8 mouse cellular contexts compared by ENCODE assay signal in the genomic region with DNA sequence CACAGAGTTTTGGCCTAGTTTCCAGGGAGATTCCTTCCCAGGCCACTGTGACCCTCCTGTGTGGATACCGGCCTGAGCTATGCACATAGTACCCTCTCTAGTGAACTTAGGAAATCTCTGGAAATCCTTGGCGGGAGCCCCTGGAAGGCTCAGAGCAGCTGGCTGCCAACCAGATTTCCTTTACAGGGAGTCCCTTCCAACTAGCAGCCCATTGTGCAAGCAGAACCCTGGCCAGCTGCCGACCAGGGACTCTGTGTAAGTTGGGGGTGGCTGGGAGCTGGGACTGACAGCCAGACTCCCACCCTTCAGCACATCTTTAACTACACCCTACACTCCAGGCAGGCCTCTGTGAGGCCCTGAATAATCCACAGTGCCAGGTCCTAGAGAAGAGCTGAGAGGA.
DNase-seq lines count a peak whose midpoint lies in the region; ATAC-seq lines count a peak whose summit lies in the region.

No protein-coding gene starts in this region.

- 38% methylated on average over 3 of the region's 3 CpGs for WGBS in midbrain, embryonic 14.5 days

- H3K4me2 ChIP-seq in midbrain, embryonic 14.5 days (ENCODE audit: low read length), result no peak overlapping the region

- no peak; the same call in 1 of the 2 replicates for ATAC-seq in midbrain, embryonic 14.5 days (ENCODE audit: low FRiP score, low TSS enrichment)
- ATAC-seq in activated CD4-positive, CD25-positive, alpha-beta regulatory T cell, adult 4 months, result no peak

- no peak overlapping the region for H3K4me3 ChIP-seq in midbrain, embryonic 14.5 days (replicated peaks; ENCODE audit: low read depth, low read length)

- DNase-seq in layer of hippocampus, adult 11-12 months (ENCODE audit: low spot score), result peak; percentile 49
- DNase-seq in layer of hippocampus, adult 9-10 months (ENCODE audit: low spot score), result no peak
- peak; percentile 28 to 69 for DNase-seq in frontal cortex, adult 2 months (ENCODE audit: extremely low spot score in 1 of 2, low spot score in 1 of 2)
- DNase-seq in heart, postnatal 10 days, result peak; percentile 88
- DNase-seq in layer of hippocampus, postnatal 14 days (ENCODE audit: low spot score in 2 of 2), result peak; percentile 37 to 76
- DNase-seq in midbrain, embryonic 14.5 days, result peak; percentile 76
- peak; percentile 78 for DNase-seq in urinary bladder, postnatal 14 days (ENCODE audit: low spot score)

- no peak overlapping the region for H3K27ac ChIP-seq in midbrain, embryonic 14.5 days (replicated peaks; ENCODE audit: low read depth, low read length)

- H3K36me3 ChIP-seq in midbrain, embryonic 14.5 days (ENCODE audit: control insufficient read depth, insufficient read depth, low read length), result no peaks in the 10 kb centered on the region

- no peaks in the 10 kb centered on the region for H3K27me3 ChIP-seq in midbrain, embryonic 14.5 days (ENCODE audit: control insufficient read depth, insufficient read depth, low read length)

- intact Hi-C loops in heart, postnatal 10 days (cut with DNase I), result loop anchor here (5.0 kb wide), 1 partner anchor 101 kb away; no protein-coding TSS in a partner anchor

- H3K4me1 ChIP-seq in midbrain, embryonic 14.5 days (ENCODE audit: control insufficient read depth, insufficient read depth, low read length), result no peaks in the 10 kb centered on the region; the same call in 1 of the 2 replicates

- no peaks in the 10 kb centered on the region for H3K9me3 ChIP-seq in midbrain, embryonic 14.5 days (ENCODE audit: control insufficient read depth, low read length)

- no peak overlapping the region for H3K9ac ChIP-seq in midbrain, embryonic 14.5 days (replicated peaks; ENCODE audit: low read length)
